Mouse (Mus musculus) liver, adult 2 months (tissue): ENCODE measurements around the gene Cpt1c.

Experiments
- CTCF ChIP-seq: fragments of 200-500 bp; IDR thresholded peaks from 2 replicates; pipeline ENCODE4 v1.5.1; 2011; ENCODE audit warnings: low read depth, low read length, control low read depth
- POLR2A ChIP-seq: fragments of 200-500 bp; IDR thresholded peaks from 2 replicates; pipeline ENCODE4 v1.6.1; 2011; ENCODE audit warnings: low read length, control low read depth; ENCODE audit not compliant: insufficient read depth; ENCODE audit errors: extremely low read depth

GRCm38 (mm10) chr7:45015957-45016612 is 41.4 kb upstream of the Cpt1c start, which contains the start of gene Scaf1:
- TF ChIP-seq POLR2A = peak; percentile 29; the same call in 1 of the 2 replicates
- no peak for TF ChIP-seq CTCF
